ENCODE assay signal across 8 mouse cellular contexts in genomic region chr5:120560129-120560615, GRCm38 (mm10). TPM values are rescaled to one million over a fixed set of nuclear protein-coding genes. Genes with fewer than 3 reads are reported as not detected.
A peak's percentile ranks its signal among the peaks of the same experiment; 100 is the strongest.
DNase-seq lines count a peak whose midpoint lies in the region; ATAC-seq lines count a peak whose summit lies in the region.

No protein-coding gene starts in this region.

- H3K4me1 ChIP-seq in kidney, embryonic 15.5 days, result peaks cover 79% of the 10 kb centered on the region
- H3K4me1 ChIP-seq in intestine, embryonic 16.5 days (ENCODE audit: control insufficient read depth, insufficient read depth, low read length), result peaks cover 59% of the 10 kb centered on the region
- H3K4me1 ChIP-seq in midbrain, embryonic 16.5 days (ENCODE audit: control insufficient read depth, insufficient read depth, low read length), result peaks cover 20% of the 10 kb centered on the region

- H3K9me3 ChIP-seq in kidney, embryonic 15.5 days (replicated peaks), result no peaks in the 10 kb centered on the region
- H3K9me3 ChIP-seq in intestine, embryonic 16.5 days (ENCODE audit: control insufficient read depth, low read length), result no peaks in the 10 kb centered on the region
- no peaks in the 10 kb centered on the region for H3K9me3 ChIP-seq in midbrain, embryonic 16.5 days (replicated peaks; ENCODE audit: control insufficient read depth, low read length, poor library complexity, severe bottlenecking)

- peak overlapping the region; percentile 55 for H3K4me2 ChIP-seq in kidney, embryonic 15.5 days
- peak overlapping the region; percentile 49 for H3K4me2 ChIP-seq in intestine, embryonic 16.5 days (ENCODE audit: low read depth, low read length)
- H3K4me2 ChIP-seq in midbrain, embryonic 16.5 days (ENCODE audit: low read length), result no peak overlapping the region

- no peaks in the 10 kb centered on the region for H3K27me3 ChIP-seq in kidney, embryonic 15.5 days
- no peaks in the 10 kb centered on the region for H3K27me3 ChIP-seq in intestine, embryonic 16.5 days (replicated peaks; ENCODE audit: control insufficient read depth, insufficient read depth, low read length)
- H3K27me3 ChIP-seq in midbrain, embryonic 16.5 days (ENCODE audit: control insufficient read depth, insufficient read depth, low read depth, low read length), result no peaks in the 10 kb centered on the region

- peak overlapping the region; percentile 94 for H3K27ac ChIP-seq in kidney, embryonic 15.5 days
- H3K27ac ChIP-seq in intestine, embryonic 16.5 days (ENCODE audit: low read length), result peak overlapping the region; percentile 84
- H3K27ac ChIP-seq in midbrain, embryonic 16.5 days (ENCODE audit: low read length), result 0 out of 2 replicates have a peak overlapping the region, but pooled peaks have one; percentile 26

- H3K4me3 ChIP-seq in kidney, embryonic 15.5 days (replicated peaks), result peak overlapping the region; percentile 31
- H3K4me3 ChIP-seq in intestine, embryonic 16.5 days (ENCODE audit: low read length), result peak overlapping the region; percentile 39
- H3K4me3 ChIP-seq in midbrain, embryonic 16.5 days (ENCODE audit: low read depth, low read length), result no peak overlapping the region

- H3K36me3 ChIP-seq in kidney, embryonic 15.5 days, result peaks cover 23% of the 10 kb centered on the region
- peaks cover 9% of the 10 kb centered on the region for H3K36me3 ChIP-seq in intestine, embryonic 16.5 days (ENCODE audit: control insufficient read depth, insufficient read depth, low read length)
- H3K36me3 ChIP-seq in midbrain, embryonic 16.5 days (ENCODE audit: control insufficient read depth, insufficient read depth, low read length), result peaks cover 2% of the 10 kb centered on the region; the same call in 1 of the 2 replicates

- ATAC-seq in kidney, embryonic 15.5 days (replicated peaks; ENCODE audit: low FRiP score), result no peak
- ATAC-seq in common myeloid progenitor, adult 5-6 weeks (replicated peaks; ENCODE audit: low read depth, poor library complexity, severe bottlenecking), result peak; percentile 42
- ATAC-seq in intestine, embryonic 16.5 days, result no peak
- no peak for ATAC-seq in midbrain, embryonic 16.5 days

- DNase-seq in kidney, adult 18-20 months, result no peak
- DNase-seq in retina, embryonic 14.5 days (ENCODE audit: low spot score), result no peak
- DNase-seq in urinary bladder, adult 2 months (ENCODE audit: low spot score), result no peak
- no peak for DNase-seq in gastrocnemius, postnatal 4 days (ENCODE audit: low spot score in 2 of 2)

- 0 out of 2 replicates have a peak overlapping the region, but pooled peaks have one; percentile 23 for H3K9ac ChIP-seq in kidney, embryonic 15.5 days
- peak overlapping the region; percentile 56 for H3K9ac ChIP-seq in intestine, embryonic 16.5 days (ENCODE audit: low read depth, low read length)
- H3K9ac ChIP-seq in midbrain, embryonic 16.5 days (ENCODE audit: low read depth, low read length), result no peak overlapping the region

- 32% methylated on average over 9 of the region's 9 CpGs for WGBS in kidney, embryonic 15.5 days
- WGBS in intestine, embryonic 16.5 days, result 42% methylated on average over 9 of the region's 9 CpGs
- whole genome bisulfite sequencing in midbrain, embryonic 16.5 days, result 64% methylated on average over 9 of the region's 9 CpGs

RNA-seq across cellular contexts. Expression of gene Tpcn1, which starts 28.3 kb away (rescaled TPM):
- 32.9 and 36.0 TPM in 2 replicates for polyA plus RNA-seq in kidney, embryonic 15.5 days (2015; fragmentation: Nextera tagmentation; extraction: Ambion mirVana)
- total RNA-seq in common myeloid progenitor, adult 5-6 weeks (2017), result 15.2 and 18.1 TPM in 2 replicates
- polyA plus RNA-seq in intestine, embryonic 16.5 days (2015; fragmentation: Nextera tagmentation; extraction: Ambion mirVana), result 21.4 and 23.9 TPM in 2 replicates
- polyA plus RNA-seq in midbrain, embryonic 16.5 days (2015; fragmentation: Nextera tagmentation; extraction: Ambion mirVana), result 13.1 and 13.5 TPM in 2 replicates
- 38.6 and 55.0 TPM in 2 replicates for polyA plus RNA-seq in urinary bladder, adult 2 months (2012; rRNA removed)
- 10 to 100 TPM; 77.7 to 81.3 TPM for total RNA-seq in gastrocnemius, postnatal 4 days (2021)

RNA-seq across cellular contexts. Expression of gene Iqcd, which starts 28.6 kb away (rescaled TPM):
- 0.82 and 0.90 TPM in 2 replicates for polyA plus RNA-seq in kidney, embryonic 15.5 days (2015; fragmentation: Nextera tagmentation; extraction: Ambion mirVana)
- 0.96 and 0.97 TPM in 2 replicates for total RNA-seq in common myeloid progenitor, adult 5-6 weeks (2017)
- polyA plus RNA-seq in intestine, embryonic 16.5 days (2015; fragmentation: Nextera tagmentation; extraction: Ambion mirVana), result 0.17 and 0.27 TPM in 2 replicates
- polyA plus RNA-seq in midbrain, embryonic 16.5 days (2015; fragmentation: Nextera tagmentation; extraction: Ambion mirVana), result 2.0 and 2.1 TPM in 2 replicates
- 1.6 and 1.8 TPM in 2 replicates for polyA plus RNA-seq in urinary bladder, adult 2 months (2012; rRNA removed)
- under 1 TPM; 0.16 to 0.37 TPM for total RNA-seq in gastrocnemius, postnatal 4 days (2021)

RNA-seq across cellular contexts. Expression of gene Slc8b1, which starts 49.2 kb away (rescaled TPM):
- polyA plus RNA-seq in kidney, embryonic 15.5 days (2015; fragmentation: Nextera tagmentation; extraction: Ambion mirVana), result 9.4 and 9.7 TPM in 2 replicates
- 4.5 and 4.9 TPM in 2 replicates for total RNA-seq in common myeloid progenitor, adult 5-6 weeks (2017)
- 6.9 and 7.6 TPM in 2 replicates for polyA plus RNA-seq in intestine, embryonic 16.5 days (2015; fragmentation: Nextera tagmentation; extraction: Ambion mirVana)
- polyA plus RNA-seq in midbrain, embryonic 16.5 days (2015; fragmentation: Nextera tagmentation; extraction: Ambion mirVana), result 2.0 and 2.3 TPM in 2 replicates
- 28.8 and 30.9 TPM in 2 replicates for polyA plus RNA-seq in urinary bladder, adult 2 months (2012; rRNA removed)
- 10 to 100 TPM; 22.7 to 30.9 TPM for total RNA-seq in gastrocnemius, postnatal 4 days (2021)

RNA-seq across cellular contexts. Expression of gene Rita1, which starts 52.2 kb away (rescaled TPM):
- polyA plus RNA-seq in kidney, embryonic 15.5 days (2015; fragmentation: Nextera tagmentation; extraction: Ambion mirVana), result 15.3 and 16.1 TPM in 2 replicates
- 3.8 and 13.1 TPM in 2 replicates for total RNA-seq in common myeloid progenitor, adult 5-6 weeks (2017)
- polyA plus RNA-seq in intestine, embryonic 16.5 days (2015; fragmentation: Nextera tagmentation; extraction: Ambion mirVana), result 12.7 and 12.8 TPM in 2 replicates
- polyA plus RNA-seq in midbrain, embryonic 16.5 days (2015; fragmentation: Nextera tagmentation; extraction: Ambion mirVana), result 27.2 and 33.1 TPM in 2 replicates
- polyA plus RNA-seq in urinary bladder, adult 2 months (2012; rRNA removed), result 11.0 and 12.9 TPM in 2 replicates
- 1 to 10 TPM; 6.1 to 7.2 TPM for total RNA-seq in gastrocnemius, postnatal 4 days (2021)

RNA-seq across cellular contexts. Expression of gene Ddx54, which starts 52.4 kb away (rescaled TPM):
- polyA plus RNA-seq in kidney, embryonic 15.5 days (2015; fragmentation: Nextera tagmentation; extraction: Ambion mirVana), result 47.2 and 52.2 TPM in 2 replicates
- total RNA-seq in common myeloid progenitor, adult 5-6 weeks (2017), result 36.0 and 41.7 TPM in 2 replicates
- 50.8 and 51.4 TPM in 2 replicates for polyA plus RNA-seq in intestine, embryonic 16.5 days (2015; fragmentation: Nextera tagmentation; extraction: Ambion mirVana)
- 38.7 and 39.9 TPM in 2 replicates for polyA plus RNA-seq in midbrain, embryonic 16.5 days (2015; fragmentation: Nextera tagmentation; extraction: Ambion mirVana)
- 25.7 and 26.2 TPM in 2 replicates for polyA plus RNA-seq in urinary bladder, adult 2 months (2012; rRNA removed)
- total RNA-seq in gastrocnemius, postnatal 4 days (2021), result 10 to 100 TPM; 28.5 to 29.5 TPM

Comparison
In these comparisons a context has a peak if more than half of its experiments do, and no peak if none do; other contexts are left out.
1. H3K27ac ChIP-seq: peak in every context shown above with its lines; median percentile 94 in kidney, embryonic 15.5 days; 84 in intestine, embryonic 16.5 days; 26 in midbrain, embryonic 16.5 days.